Mouse (Mus musculus) midbrain, embryonic 10.5 days (tissue): ENCODE results near the gene Pdcd5. TPM values are rescaled to one million over a fixed set of nuclear protein-coding genes. Genes with fewer than 3 reads are reported as not detected.

Experiments used
- DNase-seq: peaks from one replicate; pipeline ENCODE4 v3.0.0-alpha.2; 2017; ENCODE audit warnings: low spot score
- H3K27ac ChIP-seq: fragments of 300-500 bp; sonication (generic); replicated peaks from 2 replicates; pipeline ENCODE4 v1.5.1; 2016; ENCODE audit warnings: mild to moderate bottlenecking
- H3K27me3 ChIP-seq: fragments of 300-500 bp; sonication (generic); 2 replicates; pipeline ENCODE4 v1.6.1; 2016; ENCODE audit warnings: low read depth, mild to moderate bottlenecking; ENCODE audit not compliant: poor library complexity, severe bottlenecking
- H3K36me3 ChIP-seq: fragments of 300-500 bp; sonication (generic); 2 replicates; pipeline ENCODE4 v1.6.1; 2016; ENCODE audit warnings: mild to moderate bottlenecking, moderate library complexity
- H3K4me1 ChIP-seq: fragments of 300-500 bp; sonication (generic); 2 replicates; pipeline ENCODE4 v1.6.1; 2016
- H3K4me3 ChIP-seq: fragments of 300-500 bp; sonication (generic); 2 replicates; pipeline ENCODE4 v1.5.1; 2016; ENCODE audit warnings: mild to moderate bottlenecking, moderate library complexity
- H3K9me3 ChIP-seq: fragments of 300-500 bp; sonication (generic); replicated peaks from 2 replicates; pipeline ENCODE4 v1.6.1; 2016; ENCODE audit warnings: mild to moderate bottlenecking
- WGBS: fragments of 180-500 bp; shearing (Covaris S2); methylation state at CpG from one replicate; pipeline ENCODE4 v1.1.7; 2016; 5-methylcytosine and 5-hydroxymethylcytosine counted together
- polyA plus RNA-seq: library from polyadenylated mRNA; unstranded; fragments of >200 nt; fragmentation: Nextera tagmentation; extraction: Ambion mirVana; gene quantifications from 2 replicates; pipeline ENCODE4 v1.2.1, GENCODE M21; 2016

Pdcd5 gene
- polyA plus RNA-seq, 1 experiment from 2014 or later: 342 TPM

DNA sequence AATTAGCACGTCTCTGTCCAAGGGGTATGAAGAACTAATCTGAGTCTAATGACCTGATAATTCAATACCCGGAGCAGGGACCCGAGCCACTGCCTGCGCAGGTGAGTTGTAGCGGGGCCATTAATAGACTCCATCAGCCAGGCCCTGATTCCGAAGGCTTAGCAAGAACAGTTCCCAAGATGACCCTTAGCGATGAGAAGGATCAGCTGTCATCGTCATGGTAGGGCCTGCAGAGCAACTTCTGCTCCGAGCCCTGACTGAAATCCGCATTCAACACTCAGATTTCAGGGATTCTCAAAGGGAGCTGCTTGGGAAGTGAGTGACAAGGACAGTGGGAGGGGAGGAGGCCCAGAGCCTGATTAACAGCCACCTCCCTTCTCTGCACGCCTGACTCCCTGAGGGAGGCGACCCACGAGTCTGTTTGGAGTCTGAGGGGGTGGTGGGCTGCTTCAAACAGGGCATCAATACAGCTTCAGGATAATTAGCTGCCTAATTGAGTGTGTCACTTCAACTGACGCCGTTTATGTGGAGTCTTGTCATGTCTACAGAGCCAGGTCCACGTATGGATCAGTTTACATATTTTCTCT, 16.6 kb upstream of the Pdcd5 start:
- Histone ChIP-seq H3K9me3 (peaks cover 7% of the 10 kb centered on the region; the same call in 1 of the 2 replicates), H3K4me1 (peaks cover 42% of the 10 kb centered on the region), H3K27ac (peak overlapping the region; percentile 79), H3K36me3 (no peaks in the 10 kb centered on the region), H3K4me3 (no peak overlapping the region), H3K27me3 (no peaks in the 10 kb centered on the region)
- no peak for DNase-seq
- 57% methylated on average over 16 of the region's 16 CpGs for WGBS

DNA sequence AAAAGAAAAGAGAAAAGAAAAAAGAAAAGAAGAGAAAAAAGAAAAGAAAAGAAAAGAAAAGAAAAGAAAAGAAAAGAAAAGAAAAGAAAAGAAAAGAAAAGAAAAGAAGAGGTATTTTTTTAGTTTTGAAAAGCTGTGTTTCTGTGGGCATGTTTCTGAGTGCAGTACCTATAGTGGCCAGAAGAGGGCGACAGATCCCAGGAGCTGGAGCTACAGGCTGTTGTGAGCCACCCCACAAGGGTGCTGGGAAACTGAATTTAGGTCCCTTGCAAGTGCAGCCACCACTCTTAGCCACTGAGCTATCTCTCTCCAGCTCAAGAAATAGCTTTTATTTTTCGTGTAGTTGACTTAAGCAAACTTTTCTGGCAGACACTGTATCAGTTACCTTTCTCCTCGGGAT, 11.9 kb upstream of the Pdcd5 start:
- no peak overlapping the region for H3K27ac ChIP-seq
- peaks cover 17% of the 10 kb centered on the region for H3K4me1 ChIP-seq
- DNase-seq: peak; percentile 43
- peaks cover 7% of the 10 kb centered on the region; the same call in 1 of the 2 replicates for H3K9me3 ChIP-seq
- no peaks in the 10 kb centered on the region for H3K36me3 ChIP-seq
- no peak overlapping the region for H3K4me3 ChIP-seq
- no peaks in the 10 kb centered on the region for H3K27me3 ChIP-seq
- 55% methylated on average over 3 of the region's 3 CpGs for WGBS

DNA sequence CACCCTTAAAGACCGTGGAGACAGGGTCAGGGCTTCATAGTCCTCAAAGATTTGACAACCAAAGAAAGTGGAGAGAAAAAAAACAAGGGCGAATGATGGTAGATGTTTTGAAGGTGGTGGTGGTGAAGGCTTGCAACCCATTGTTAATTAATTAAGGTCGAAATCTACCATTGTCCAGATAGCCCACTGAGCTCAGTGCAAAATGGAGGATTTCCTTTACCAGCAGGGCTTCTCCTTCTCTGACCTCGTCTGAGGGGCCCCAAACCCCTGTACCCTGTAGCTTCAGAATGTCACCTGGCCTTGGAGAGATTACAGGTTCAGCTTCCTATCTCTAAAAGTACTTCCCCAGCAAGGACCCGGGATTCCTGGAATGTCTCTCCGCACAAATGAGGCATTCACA, 10.5 kb upstream of the Pdcd5 start:
- Histone ChIP-seq H3K27ac (0 out of 2 replicates have a peak overlapping the region, but pooled peaks have one; percentile 9), H3K4me3 (no peak overlapping the region), H3K4me1 (peaks cover 8% of the 10 kb centered on the region), H3K36me3 (no peaks in the 10 kb centered on the region), H3K27me3 (no peaks in the 10 kb centered on the region), H3K9me3 (peaks cover 7% of the 10 kb centered on the region; the same call in 1 of the 2 replicates)
- 46% methylated on average over 6 of the region's 6 CpGs for WGBS
- no peak for DNase-seq

DNA sequence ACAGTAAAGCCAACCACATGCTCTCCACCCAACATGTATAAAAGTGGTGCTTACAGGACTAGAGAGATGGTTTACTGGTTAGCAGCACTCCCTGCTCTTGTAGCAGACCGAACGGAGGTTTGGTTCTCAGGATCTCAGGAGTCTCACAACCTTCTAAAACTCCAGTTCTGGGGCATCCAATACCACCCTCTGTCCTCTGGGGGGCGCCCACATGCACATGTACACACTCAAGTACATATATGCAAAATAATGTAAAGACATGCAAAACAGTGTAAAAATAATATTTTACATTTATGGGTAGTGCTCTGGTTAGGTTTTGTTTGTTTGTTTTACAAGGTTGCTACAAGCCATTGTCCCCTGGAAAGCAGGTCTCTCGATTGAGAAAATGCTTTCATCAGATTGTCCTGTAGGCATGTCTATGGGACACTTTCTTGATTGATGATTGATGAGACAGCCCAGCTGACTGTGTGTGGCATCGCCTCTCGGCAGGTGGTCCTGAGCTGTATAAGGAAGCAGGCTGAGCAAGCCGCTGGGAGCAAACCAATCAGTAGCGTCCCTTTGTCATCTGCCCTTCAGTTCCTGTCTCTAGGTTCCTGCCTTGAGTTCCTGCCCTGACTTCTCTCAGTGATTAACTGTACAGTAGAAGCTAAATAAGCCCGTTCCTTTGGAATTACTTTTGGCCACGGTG, 4.4 kb upstream of the Pdcd5 start:
- H3K27ac ChIP-seq: 0 out of 2 replicates have a peak overlapping the region, but pooled peaks have one; percentile 2
- no peak overlapping the region for H3K4me3 ChIP-seq
- H3K36me3 ChIP-seq: no peaks in the 10 kb centered on the region
- peaks cover 6% of the 10 kb centered on the region; the same call in 1 of the 2 replicates for H3K4me1 ChIP-seq
- DNase-seq: no peak
- 84% methylated on average over 10 of the region's 10 CpGs for WGBS
- H3K27me3 ChIP-seq: no peaks in the 10 kb centered on the region
- peaks cover 9% of the 10 kb centered on the region for H3K9me3 ChIP-seq

DNA sequence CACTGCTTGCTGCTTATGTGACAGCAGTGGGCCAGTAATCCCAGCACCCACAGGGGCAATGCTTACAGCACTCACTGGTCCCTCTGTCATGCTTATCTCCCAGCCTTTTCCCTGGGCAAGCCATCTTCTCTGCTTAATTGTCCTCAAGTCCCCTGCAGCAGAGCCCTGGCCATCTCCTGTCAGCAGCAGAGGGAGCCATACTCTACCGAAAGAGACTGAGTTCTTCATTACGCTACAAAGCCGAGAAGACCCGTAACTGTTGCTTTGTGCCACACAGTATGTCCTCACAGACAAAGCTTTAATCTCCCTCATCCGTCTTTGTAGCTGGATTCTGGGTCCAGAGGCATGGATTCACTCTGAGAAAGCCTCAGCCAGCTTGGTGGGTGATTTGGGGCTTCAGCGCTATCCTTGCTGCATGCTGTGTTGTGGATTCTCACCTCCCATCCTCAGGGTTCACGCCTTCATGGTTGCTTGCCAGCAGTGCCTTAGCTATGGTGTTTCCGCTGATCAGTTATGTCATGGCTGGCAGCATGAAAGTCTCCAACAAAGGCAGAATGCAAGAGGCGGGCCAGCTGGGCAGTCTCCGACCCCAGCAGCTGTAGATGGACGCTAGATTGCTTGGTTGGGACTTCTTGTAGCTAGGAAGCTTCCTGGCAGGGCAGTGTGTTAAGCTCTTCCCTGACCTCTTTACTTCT, 3.5 kb upstream of the Pdcd5 start:
- H3K36me3 ChIP-seq: peaks cover 2% of the 10 kb centered on the region
- DNase-seq: no peak
- peak overlapping the region; percentile 2; the same call in 1 of the 2 replicates for H3K27ac ChIP-seq
- no peak overlapping the region for H3K4me3 ChIP-seq
- H3K9me3 ChIP-seq: peaks cover 9% of the 10 kb centered on the region
- H3K27me3 ChIP-seq: no peaks in the 10 kb centered on the region
- peaks cover 15% of the 10 kb centered on the region for H3K4me1 ChIP-seq
- WGBS: 81% methylated on average over 11 of the region's 11 CpGs

DNA sequence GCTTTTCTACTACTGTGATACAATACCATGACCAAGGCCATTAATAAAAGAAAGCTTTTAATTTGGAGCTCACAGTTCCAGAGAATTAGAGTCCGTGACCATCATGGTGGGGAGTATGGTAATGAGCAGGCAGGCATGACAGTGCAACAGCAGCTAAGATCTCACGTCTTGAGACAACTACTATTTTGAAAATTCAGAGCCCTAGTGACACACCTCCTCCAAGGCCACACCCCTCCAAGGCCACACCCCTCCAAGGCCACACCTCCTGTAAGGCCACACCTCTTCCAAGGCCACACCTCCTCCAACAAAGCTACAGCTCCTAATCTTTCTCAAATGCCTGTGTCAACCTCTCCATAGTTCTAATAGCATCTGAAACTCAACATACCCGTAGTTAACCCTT, 1.8 kb upstream of the Pdcd5 start:
- Histone ChIP-seq H3K9me3 (peaks cover 9% of the 10 kb centered on the region), H3K4me1 (peaks cover 18% of the 10 kb centered on the region), H3K4me3 (no peak overlapping the region), H3K27me3 (no peaks in the 10 kb centered on the region), H3K36me3 (peaks cover 19% of the 10 kb centered on the region), H3K27ac (no peak overlapping the region)
- 50% methylated on average over 3 of the region's 3 CpGs for WGBS
- no peak for DNase-seq

DNA sequence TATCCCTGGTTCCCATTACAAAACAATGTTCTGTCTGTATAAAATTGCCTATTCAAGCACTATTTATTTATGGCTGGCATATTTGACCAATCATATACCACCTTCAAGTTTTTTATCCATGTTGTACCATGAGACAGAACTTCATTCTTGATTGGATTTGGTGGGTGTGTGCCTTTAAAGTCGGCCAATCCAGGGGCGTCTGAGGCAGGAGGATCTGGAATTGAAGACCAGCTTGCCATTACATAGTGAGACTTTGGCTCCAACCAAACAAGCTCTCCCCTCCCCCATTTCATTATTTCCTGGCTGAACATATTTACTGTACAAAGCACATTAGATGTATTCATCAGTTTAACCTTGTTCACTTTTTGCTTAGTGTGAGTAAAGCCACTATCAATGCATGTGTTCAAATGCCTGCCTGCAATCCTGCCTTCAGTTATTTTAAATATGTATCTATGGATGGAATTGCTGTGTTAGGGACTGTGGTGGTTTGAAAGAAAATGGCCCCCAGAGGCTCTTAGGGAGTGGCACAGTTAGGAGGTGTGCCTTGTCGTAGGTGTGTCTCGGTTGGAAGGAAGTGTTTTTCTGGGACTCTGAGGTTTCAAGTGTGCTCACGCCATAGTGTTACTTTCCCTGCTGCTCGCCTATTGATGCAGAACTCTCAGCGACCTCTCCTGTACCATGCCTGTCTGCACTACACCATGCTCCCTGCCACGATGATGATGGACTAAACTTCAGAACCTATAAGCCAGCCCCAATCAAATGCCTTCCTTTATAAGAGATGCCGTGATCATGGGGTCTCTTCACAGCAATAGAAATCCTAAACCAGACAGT, 1.1 kb upstream of the Pdcd5 start:
- no peak for DNase-seq
- Histone ChIP-seq H3K9me3 (peaks cover 9% of the 10 kb centered on the region), H3K36me3 (peaks cover 26% of the 10 kb centered on the region), H3K27me3 (no peaks in the 10 kb centered on the region), H3K4me1 (peaks cover 18% of the 10 kb centered on the region), H3K27ac (no peak overlapping the region), H3K4me3 (no peak overlapping the region)
- 75% methylated on average over 9 of the region's 9 CpGs for WGBS

DNA sequence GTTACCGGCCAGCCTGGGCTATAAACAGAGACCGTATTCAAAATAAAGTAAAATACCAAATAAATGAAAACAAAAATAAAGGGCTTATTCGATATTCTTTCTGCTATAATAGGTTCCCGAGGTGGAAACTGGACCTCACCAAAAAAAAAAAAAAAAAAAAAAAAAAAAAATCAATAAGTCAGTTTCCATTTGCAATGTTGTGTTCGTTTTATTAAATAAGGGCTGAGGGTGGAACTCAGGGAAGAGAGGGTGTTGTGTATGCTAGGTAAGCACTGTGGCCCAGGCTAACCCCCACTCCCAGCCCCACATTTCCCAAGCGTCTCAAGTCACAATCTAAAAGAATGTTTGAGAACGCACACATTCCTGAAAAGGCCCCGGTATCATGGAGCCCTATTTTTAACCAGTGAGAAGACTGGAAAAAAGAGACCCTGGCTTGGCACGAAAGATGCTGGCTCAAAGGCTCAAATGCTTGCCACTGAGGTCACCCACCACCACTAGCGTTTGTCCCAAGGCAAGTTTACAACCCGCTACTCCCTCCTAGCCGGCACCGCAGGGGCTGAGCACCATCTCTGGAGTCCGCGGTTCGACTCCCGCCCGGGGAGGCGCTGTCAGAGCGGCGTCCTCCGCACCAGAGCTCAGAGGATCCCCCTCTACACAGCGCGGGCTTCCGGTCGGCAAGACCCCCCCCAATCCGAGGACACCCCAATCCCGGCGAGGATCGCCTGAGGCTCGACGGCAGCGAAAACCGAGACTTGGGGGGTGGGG, 822 bp downstream of the Pdcd5 start:
- Histone ChIP-seq H3K36me3 (peaks cover 45% of the 10 kb centered on the region), H3K27ac (peak overlapping the region; percentile 94), H3K4me3 (peak overlapping the region; percentile 96), H3K27me3 (no peaks in the 10 kb centered on the region), H3K4me1 (peaks cover 18% of the 10 kb centered on the region), H3K9me3 (peaks cover 9% of the 10 kb centered on the region)
- WGBS: 12% methylated on average over 34 of the region's 34 CpGs
- DNase-seq: peak; percentile 55

DNA sequence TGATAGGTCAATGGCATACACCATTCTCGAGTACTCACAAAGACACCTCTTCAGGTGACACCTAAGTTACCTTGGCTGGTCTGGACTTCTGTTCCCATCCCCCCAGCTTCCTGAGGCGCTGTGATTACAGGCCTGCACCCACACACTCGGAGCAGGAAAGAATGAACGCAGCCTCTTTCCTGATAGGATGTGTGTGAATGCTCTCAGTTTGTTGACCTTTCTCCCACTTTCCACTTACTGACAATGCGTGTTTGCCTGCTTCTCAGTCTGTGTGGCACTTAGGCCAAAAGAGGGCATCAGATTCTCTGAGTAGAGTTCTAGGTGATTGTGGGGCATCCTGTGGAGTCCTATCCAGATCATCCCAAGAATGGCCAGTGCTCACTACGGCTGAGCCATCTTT, 7.2 kb downstream of the Pdcd5 start:
- no peaks in the 10 kb centered on the region for H3K4me1 ChIP-seq
- no peaks in the 10 kb centered on the region for H3K9me3 ChIP-seq
- peaks cover 84% of the 10 kb centered on the region for H3K36me3 ChIP-seq
- no peak overlapping the region for H3K27ac ChIP-seq
- H3K27me3 ChIP-seq: no peaks in the 10 kb centered on the region
- 91% methylated on average over 6 of the region's 6 CpGs for WGBS
- DNase-seq: no peak
- H3K4me3 ChIP-seq: no peak overlapping the region

DNA sequence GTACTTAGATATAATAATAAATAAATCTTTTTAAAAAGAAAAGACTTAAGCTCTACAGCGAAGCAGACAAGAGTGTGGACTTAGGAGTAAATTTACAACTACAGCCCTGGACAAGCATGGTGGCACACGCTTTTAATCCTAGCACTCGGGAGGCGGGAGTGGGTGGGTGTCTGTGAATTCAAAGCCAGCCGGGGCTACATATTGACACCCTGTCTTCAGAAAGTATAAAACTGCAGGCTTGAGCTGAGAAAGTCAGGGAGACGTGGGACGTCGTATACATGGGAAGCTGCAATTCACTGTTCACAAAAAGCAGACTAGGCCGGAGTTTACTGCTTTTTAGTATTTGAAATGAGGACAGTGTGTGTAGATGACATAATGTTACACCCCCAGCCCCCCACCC, 10.4 kb downstream of the Pdcd5 start:
- Histone ChIP-seq H3K27ac (no peak overlapping the region), H3K27me3 (no peaks in the 10 kb centered on the region), H3K4me1 (no peaks in the 10 kb centered on the region), H3K36me3 (peaks cover 76% of the 10 kb centered on the region), H3K4me3 (no peak overlapping the region), H3K9me3 (no peaks in the 10 kb centered on the region)
- DNase-seq: no peak
- 94% methylated on average over 9 of the region's 9 CpGs for WGBS

DNA sequence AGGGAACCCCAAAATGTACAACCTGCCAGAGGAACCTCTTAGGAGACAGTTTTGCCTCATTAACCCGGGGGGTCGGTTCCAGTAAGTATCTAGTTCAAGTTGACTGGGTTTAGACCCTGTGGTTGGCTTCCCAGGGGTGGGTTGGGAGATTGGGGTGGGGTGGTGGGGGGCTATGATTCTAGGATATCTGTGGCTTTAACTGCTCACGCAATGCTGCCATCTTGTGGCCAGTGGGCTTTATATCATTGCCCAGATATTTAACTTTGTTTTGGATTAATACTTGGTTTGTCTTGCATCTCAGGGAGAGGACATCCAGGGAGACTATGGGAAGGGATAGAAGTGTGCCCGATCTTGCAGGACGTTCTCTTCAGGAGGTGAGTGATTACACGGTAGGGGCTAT, 11.1 kb downstream of the Pdcd5 start:
- H3K4me3 ChIP-seq: no peak overlapping the region
- peak; percentile 20 for DNase-seq
- peaks cover 76% of the 10 kb centered on the region for H3K36me3 ChIP-seq
- no peaks in the 10 kb centered on the region; the same call in 1 of the 2 replicates for H3K9me3 ChIP-seq
- no peak overlapping the region for H3K27ac ChIP-seq
- 66% methylated on average over 6 of the region's 6 CpGs for WGBS
- H3K4me1 ChIP-seq: no peaks in the 10 kb centered on the region
- no peaks in the 10 kb centered on the region for H3K27me3 ChIP-seq

DNA sequence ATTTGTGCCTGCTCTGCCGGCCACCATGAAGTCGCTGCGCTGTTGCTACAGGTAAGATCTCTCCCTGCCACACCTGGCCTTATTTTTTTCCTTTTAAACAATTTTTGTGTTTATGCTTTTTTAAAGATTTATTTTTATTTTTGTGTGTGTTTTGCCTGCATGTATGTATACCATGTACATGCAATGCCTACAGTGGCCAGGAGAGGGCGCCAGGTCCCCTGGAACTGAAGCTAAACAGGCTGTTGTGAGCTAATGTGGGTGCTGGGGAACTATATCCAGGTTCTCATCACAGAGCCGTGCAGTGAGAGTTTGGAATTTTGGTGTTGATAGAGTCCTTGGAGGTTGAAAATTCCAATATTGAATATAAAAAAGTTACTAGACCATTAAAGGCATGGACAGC, 18.8 kb downstream of the Pdcd5 start:
- no peak overlapping the region for H3K4me3 ChIP-seq
- H3K4me1 ChIP-seq: no peaks in the 10 kb centered on the region
- H3K9me3 ChIP-seq: no peaks in the 10 kb centered on the region; the same call in 1 of the 2 replicates
- WGBS: 74% methylated on average over 5 of the region's 5 CpGs
- no peaks in the 10 kb centered on the region for H3K27me3 ChIP-seq
- no peak overlapping the region for H3K27ac ChIP-seq
- DNase-seq: peak; percentile 33
- H3K36me3 ChIP-seq: peaks cover 85% of the 10 kb centered on the region
